Mouse (Mus musculus): Measurements from ENCODE around the gene Aqp3.

- peak; percentile 56 for TF ChIP-seq GATA1 (IDR thresholded peaks at IDR 0.05; ENCODE audit: low read length)
- peak; percentile 63 for TF ChIP-seq TAL1 (IDR thresholded peaks at IDR 0.05; ENCODE audit: low read length)
Measured at GRCm38 (mm10) chr4:41096794-41097193, 1.2 kb downstream of the Aqp3 start.
